Mouse (Mus musculus): Measurements from ENCODE around the gene Gm44511. TPM values are rescaled to one million over a fixed set of nuclear protein-coding genes. Genes with fewer than 3 reads are reported as not detected.
A peak's percentile ranks its signal among the peaks of the same experiment; 100 is the strongest.
"Not testable (repeated sequence)": the region's sequence is repeated elsewhere in the genome, so short reads cannot be mapped to it uniquely, and the experiment has no call there.

The Gm44511 gene
- polyA plus RNA-seq, 1 experiment from 2014 or later, result not detected

DNA sequence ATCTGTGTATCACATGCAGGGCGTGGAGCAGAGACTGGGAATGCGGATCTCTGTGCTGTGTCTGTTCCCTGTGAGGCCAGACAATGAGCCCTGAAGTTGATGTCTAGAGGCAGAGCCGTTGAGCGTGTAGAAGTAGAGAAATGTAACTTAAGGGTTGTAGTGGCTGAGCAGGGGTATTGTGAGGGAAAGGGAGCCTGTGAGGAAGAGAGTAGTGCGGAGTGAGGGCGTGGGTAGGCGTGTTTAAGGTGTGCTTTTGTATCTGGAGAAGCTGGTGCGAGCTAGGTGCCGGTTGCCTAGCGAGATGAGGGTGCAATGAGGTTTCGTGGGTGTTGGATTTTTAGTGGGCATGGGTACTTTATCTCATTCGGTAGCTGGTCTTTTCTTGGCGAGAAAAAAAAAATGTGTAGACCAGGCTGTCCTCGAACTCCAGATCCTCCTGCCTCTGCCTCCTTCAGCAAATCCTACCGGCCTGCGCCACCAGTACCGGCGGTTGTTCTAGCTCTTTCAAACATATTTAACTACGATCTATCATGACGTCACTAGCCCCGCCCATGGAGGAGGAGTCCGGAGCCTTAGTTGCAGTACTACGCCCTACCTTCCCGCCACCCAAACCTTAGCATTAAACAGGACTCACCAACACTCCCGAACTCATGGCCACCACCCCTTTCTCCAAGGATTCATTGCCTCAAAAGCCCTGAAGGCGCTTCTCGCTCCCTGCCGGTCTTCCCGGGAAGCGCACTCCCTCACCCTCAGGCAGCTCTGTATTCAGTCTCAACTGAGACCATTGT lies 62.2 kb downstream of the Gm44511 start:
- Histone ChIP-seq H3K9ac (peak overlapping the region; percentile 51), H3K36me3 (no peaks in the 10 kb centered on the region)
- ATAC-seq (ENCODE audit: borderline replicate concordance, extremely low read depth, low FRiP score, low TSS enrichment), result peak; percentile 94

DNA sequence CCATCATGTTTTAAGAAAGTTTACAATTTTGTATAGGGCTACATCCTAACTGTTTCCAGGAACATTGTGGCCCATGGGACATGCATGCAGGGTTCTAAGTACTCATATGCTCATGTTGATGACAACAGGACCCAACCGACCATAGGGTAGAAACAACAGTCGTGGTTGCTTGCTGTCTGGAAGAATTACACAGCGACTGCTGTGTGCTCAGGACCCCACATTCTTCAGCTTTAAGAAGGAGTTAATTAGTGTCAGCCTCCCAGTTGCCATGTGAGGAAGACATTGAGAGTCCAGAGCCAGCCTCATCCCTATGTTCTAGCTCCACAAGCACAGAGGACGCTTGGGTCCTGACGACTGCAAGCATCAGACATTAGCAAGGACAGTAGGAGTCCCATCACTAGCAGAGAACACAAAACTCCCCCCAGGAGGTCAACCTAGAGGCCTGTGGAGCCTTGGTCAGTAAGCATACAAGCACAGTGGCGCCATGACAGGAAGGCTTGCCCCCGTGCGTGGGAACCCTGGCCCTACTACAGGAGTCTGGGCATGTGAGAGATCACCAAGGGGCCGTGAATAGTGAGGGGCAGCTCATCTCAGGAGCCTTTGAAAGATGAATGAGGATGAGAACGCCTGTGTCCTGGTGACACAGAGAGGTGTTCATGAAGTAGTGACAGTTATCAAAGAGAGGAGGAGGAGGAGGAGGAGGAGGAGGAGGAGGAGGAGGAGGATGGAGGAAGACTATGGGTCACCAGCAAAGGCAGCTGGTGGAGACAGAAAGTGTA lies 63.0 kb downstream of the Gm44511 start:
- Histone ChIP-seq H3K4me2 (peak overlapping the region; percentile 63), H3K4me3 (peak overlapping the region; percentile 52)
- not testable (repeated sequence) for H3K9me3 ChIP-seq; H3K27me3 ChIP-seq; H3K9ac ChIP-seq; H3K36me3 ChIP-seq; H3K4me1 ChIP-seq; ATAC-seq (ENCODE audit: borderline replicate concordance, extremely low read depth, low FRiP score, low TSS enrichment); H3K27ac ChIP-seq
- 64% methylated on average over 10 of the region's 10 CpGs for WGBS

More for the DNA sequence above, 62.2 kb downstream of the Gm44511 start:
- Histone ChIP-seq H3K4me3 (peak overlapping the region; percentile 52), H3K27ac (peak overlapping the region; percentile 77), H3K4me2 (peak overlapping the region; percentile 63), H3K9me3 (no peaks in the 10 kb centered on the region), H3K4me1 (peaks cover 5% of the 10 kb centered on the region), H3K27me3 (no peaks in the 10 kb centered on the region)
- under 1% methylated on average over 30 of the region's 30 CpGs for WGBS

DNA sequence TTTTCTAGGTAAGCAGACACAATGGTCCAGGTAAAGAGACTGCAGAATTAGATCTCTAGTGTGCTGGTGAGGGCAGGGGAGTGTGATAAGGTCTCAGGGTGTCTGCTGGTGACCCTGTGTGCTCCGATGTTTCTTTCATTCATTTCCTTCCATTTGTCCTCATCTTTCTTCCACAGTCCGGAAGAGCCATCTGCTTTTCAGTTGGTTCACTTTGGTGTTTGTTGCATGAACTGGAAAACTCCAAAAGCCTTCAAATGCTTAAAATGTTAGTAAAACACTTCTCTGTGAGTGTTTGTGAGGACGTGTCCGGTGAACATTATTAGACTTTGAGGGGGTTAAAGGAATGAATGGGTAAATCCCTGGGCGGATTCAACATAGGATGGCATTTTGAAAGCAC lies 65.0 kb downstream of the Gm44511 start:
- no peaks in the 10 kb centered on the region for H3K36me3 ChIP-seq
- H3K4me1 ChIP-seq, result peaks cover 5% of the 10 kb centered on the region
- no peak for ATAC-seq (ENCODE audit: borderline replicate concordance, extremely low read depth, low FRiP score, low TSS enrichment)
- no peaks in the 10 kb centered on the region for H3K27me3 ChIP-seq
- no peak overlapping the region for H3K9ac ChIP-seq
- peak overlapping the region; percentile 73 for H3K4me3 ChIP-seq
- H3K4me2 ChIP-seq, result peak overlapping the region; percentile 54
- H3K9me3 ChIP-seq, result no peaks in the 10 kb centered on the region
- 36% methylated on average over 5 of the region's 5 CpGs for WGBS
- H3K27ac ChIP-seq, result peak overlapping the region; percentile 57; the same call in 1 of the 2 replicates

DNA sequence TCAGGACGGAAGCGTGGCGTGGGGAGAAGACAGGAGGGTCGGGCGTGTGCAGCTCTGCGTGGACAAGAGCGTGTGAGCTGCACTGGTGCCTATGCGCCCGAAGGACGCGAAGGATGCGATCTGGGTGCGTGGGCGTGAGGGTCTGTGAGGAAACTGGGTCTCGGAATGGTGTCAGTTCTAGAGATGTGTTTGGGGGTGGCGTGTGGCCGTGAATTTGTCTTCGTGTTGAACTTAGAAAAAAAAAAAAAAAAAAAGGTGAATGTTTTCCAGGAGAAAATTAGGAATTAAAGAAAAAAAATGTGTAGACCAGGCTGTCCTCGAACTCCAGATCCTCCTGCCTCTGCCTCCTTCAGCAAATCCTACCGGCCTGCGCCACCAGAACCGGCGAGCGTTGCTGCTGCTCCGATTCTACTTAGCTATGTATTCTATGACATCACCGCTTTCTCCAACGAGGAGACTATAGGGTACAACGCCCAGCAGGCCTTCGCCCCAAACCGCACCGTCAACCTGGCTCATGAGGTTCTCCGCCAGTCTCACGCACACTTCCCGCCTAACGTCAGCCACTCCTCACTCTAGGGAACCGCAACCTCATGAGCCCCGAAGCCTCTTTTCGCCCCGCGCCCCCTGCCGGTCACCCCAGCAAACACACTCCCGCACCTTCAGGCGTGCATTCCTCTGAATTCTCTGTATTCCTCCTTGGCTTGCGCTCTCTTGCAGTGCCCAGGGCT lies 65.5 kb downstream of the Gm44511 start:
- Histone ChIP-seq H3K4me2 (peak overlapping the region; percentile 54), H3K9ac (peak overlapping the region; percentile 70), H3K4me3 (peak overlapping the region; percentile 73), H3K27ac (peak overlapping the region; percentile 84)
- ATAC-seq (ENCODE audit: borderline replicate concordance, extremely low read depth, low FRiP score, low TSS enrichment), result peak; percentile 68
- H3K4me1 ChIP-seq, H3K27me3 ChIP-seq, H3K9me3 ChIP-seq, H3K36me3 ChIP-seq: not testable (repeated sequence)
- under 1% methylated on average over 44 of the region's 44 CpGs for WGBS

DNA sequence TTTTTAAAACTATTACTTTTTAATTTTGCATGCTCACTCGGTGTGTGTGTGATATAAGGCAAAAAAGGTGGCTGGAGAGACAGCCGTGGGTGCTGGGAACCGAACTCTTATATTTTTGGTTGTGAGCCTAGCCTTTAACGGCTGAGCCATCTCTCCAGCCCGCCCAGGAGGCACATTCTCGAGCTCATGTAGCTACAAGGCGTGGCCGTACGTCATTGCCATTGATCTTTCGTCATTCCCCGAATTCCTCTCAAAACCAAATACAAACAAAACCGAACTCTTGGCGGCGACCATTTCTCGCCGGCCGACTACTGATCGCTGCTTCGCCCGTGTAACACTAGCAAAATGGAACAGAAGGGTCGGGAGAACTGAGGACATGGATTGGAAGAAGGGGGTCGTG lies 66.1 kb downstream of the Gm44511 start:
- peak overlapping the region; percentile 84 for H3K27ac ChIP-seq
- 0% methylated on average over 22 of the region's 22 CpGs for WGBS
- H3K4me3 ChIP-seq, result peak overlapping the region; percentile 73
- H3K4me2 ChIP-seq, result peak overlapping the region; percentile 42
- not testable (repeated sequence) for H3K36me3 ChIP-seq, H3K4me1 ChIP-seq, H3K9me3 ChIP-seq, H3K27me3 ChIP-seq
- ATAC-seq (ENCODE audit: borderline replicate concordance, extremely low read depth, low FRiP score, low TSS enrichment), result peak; percentile 44
- peak overlapping the region; percentile 70 for H3K9ac ChIP-seq

DNA sequence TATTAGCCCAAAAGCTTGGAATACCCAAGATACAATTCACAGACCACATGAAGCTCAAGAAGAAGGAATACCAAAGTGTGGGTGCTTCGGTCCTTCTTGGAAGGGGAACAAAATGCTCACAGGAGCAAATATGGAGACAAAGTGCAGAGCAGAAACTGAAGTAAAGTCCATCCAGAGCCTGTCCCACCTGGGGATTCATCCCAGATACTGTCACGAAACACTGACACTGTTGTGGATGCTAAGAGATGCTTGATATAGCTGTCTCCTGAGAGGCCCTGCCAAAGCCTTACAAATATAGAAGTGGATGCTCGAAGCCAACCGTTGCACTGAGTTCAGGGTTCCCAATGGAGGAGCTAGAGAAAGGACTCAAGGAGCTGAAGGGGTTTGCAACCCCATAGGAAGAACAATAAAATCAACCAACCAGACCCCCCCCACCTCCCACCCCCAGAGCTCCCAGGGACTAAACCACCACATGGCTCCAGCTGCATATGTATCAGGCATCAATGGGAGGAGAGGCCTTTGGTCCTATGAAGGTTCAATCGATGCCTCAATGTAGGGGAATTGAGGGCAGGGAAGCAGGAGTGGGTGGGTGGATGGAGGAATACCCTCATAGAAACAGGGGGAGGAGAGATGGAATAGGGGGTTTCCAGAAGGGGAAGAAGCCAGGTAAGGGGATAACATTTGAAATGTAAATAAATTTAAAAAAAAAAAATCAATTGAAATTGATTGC lies 66.7 kb downstream of the Gm44511 start:
- peak overlapping the region; percentile 73 for H3K4me3 ChIP-seq
- H3K4me1 ChIP-seq, result peaks cover 10% of the 10 kb centered on the region
- no peaks in the 10 kb centered on the region for H3K36me3 ChIP-seq
- H3K27me3 ChIP-seq, result no peaks in the 10 kb centered on the region
- H3K27ac ChIP-seq, result no peak overlapping the region
- no peak overlapping the region for H3K9ac ChIP-seq
- peak overlapping the region; percentile 42; the same call in 1 of the 2 replicates for H3K4me2 ChIP-seq
- 82% methylated on average over 5 of the region's 5 CpGs for WGBS
- no peaks in the 10 kb centered on the region for H3K9me3 ChIP-seq
- ATAC-seq (ENCODE audit: borderline replicate concordance, extremely low read depth, low FRiP score, low TSS enrichment), result no peak

DNA sequence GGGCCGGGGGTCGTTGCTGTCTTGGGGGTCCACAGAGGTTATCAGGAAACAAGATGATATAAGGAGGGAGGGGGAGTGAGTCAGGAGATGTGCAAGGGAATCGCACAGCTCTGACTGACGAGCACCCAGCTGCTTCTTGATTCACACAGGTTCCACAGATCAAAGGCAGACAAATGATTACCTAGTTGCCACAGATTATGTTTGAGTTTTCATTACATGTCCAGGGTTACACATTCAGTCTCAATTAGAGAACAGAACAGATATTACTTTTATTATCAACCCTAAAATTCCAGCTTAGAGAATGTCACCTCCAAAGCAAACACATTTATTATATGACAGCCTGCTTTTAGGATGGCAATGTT lies 70.7 kb downstream of the Gm44511 start:
- H3K4me1 ChIP-seq; H3K36me3 ChIP-seq; H3K9me3 ChIP-seq; H3K9ac ChIP-seq; H3K4me2 ChIP-seq; H3K27me3 ChIP-seq; ATAC-seq (ENCODE audit: borderline replicate concordance, extremely low read depth, low FRiP score, low TSS enrichment); H3K27ac ChIP-seq; H3K4me3 ChIP-seq: not testable (repeated sequence)
- WGBS, result 24% methylated on average over 4 of the region's 4 CpGs

DNA sequence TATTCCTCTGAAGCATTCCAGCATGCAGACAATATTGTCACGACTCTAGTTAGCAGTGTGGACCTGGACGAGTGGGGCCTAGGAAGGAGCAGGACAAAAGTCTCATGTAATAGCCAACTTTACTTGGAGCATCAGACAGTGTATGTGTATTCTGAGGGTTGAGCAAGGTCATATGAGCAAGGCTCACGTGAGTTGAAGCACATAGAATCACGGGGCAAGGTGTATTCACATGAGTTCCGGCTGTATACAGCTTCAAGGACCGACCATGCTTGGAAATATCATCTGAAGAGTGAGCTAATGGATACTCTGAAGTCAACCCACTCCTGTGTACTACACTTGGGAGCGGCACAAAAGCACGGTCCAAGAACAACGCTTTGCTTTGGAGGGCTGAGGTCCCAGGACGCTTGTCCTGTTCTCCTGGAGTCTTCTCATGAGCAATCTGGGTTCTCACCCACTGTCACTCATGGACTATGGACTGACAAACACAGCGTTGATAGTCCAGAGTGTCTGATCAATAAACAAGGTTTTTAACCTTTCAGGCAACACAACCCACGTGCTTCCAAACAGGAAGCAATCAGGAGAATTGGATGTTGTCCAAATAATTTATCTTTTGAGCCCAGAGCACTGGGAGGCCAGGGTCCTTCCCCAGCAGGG lies 71.2 kb downstream of the Gm44511 start:
- not testable (repeated sequence) for H3K36me3 ChIP-seq, H3K4me3 ChIP-seq, H3K27me3 ChIP-seq, H3K27ac ChIP-seq, H3K9me3 ChIP-seq, H3K4me1 ChIP-seq, H3K9ac ChIP-seq
- 0 out of 2 replicates have a peak, but pooled peaks have one; percentile 9 for ATAC-seq (ENCODE audit: borderline replicate concordance, extremely low read depth, low FRiP score, low TSS enrichment)
- H3K4me2 ChIP-seq, result peak overlapping the region; percentile 38
- WGBS, result 62% methylated on average over 12 of the region's 12 CpGs

DNA sequence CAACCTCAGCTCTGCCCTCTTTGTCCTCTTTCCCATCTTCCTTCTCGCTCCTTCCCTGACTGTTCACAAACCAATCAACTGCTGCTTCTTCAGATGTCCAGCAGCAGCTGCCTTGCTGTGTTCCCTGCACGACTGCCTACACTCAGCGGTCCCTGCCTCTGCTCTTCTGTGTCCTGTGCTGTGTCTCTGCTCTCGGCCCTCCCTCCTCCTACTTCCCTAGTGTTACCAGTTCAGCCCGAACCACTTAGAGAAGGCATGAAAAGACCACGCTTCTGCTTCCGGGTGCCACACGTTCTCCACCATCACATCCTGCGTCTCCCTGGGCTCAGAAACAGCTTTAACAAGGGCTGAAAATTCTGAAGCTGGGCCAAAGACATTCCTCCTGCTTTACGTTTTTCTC lies 71.8 kb downstream of the Gm44511 start:
- Histone ChIP-seq H3K4me2 (peak overlapping the region; percentile 38), H3K27ac (peak overlapping the region; percentile 3; the same call in 1 of the 2 replicates)
- not testable (repeated sequence) for H3K9me3 ChIP-seq, H3K27me3 ChIP-seq, H3K9ac ChIP-seq, H3K36me3 ChIP-seq, H3K4me3 ChIP-seq, H3K4me1 ChIP-seq
- peak; percentile 88; the same call in 1 of the 2 replicates for ATAC-seq (ENCODE audit: borderline replicate concordance, extremely low read depth, low FRiP score, low TSS enrichment)
- WGBS, result 29% methylated on average over 10 of the region's 10 CpGs

DNA sequence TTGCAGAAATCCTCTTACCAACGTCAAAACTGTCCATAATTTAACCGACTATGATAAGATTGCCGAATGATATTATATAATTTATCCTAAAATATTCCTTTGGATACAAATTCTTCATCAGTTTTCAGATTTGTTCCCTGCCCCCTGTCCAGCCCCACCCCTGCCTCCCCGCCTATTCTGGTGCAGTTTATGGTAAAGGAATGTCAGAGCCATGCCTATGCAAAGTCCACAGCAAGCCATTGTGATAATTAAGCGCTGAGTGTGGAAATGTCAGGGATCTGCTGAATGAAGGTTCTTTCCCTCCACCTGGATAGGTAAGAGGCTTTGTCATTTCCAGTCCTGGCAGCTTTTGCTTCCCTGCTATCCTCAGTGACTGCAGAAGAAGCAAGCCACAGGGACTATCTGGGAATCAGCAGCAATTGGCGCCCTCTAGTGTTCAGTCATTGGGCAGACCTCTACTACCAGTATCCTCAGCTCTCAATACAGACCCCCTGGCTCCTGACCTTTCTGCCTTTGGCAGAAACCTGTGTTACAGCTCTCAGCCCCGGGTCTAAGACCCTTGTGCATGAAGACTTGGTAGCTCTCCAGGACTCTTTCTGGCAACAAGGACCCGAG lies 72.4 kb downstream of the Gm44511 start:
- not testable (repeated sequence) for H3K9me3 ChIP-seq, H3K27me3 ChIP-seq, H3K4me1 ChIP-seq, H3K36me3 ChIP-seq, H3K4me3 ChIP-seq, H3K27ac ChIP-seq, H3K9ac ChIP-seq
- peak; percentile 91 for ATAC-seq (ENCODE audit: borderline replicate concordance, extremely low read depth, low FRiP score, low TSS enrichment)
- H3K4me2 ChIP-seq, result peak overlapping the region; percentile 38
- 35% methylated on average over 8 of the region's 8 CpGs for WGBS

DNA sequence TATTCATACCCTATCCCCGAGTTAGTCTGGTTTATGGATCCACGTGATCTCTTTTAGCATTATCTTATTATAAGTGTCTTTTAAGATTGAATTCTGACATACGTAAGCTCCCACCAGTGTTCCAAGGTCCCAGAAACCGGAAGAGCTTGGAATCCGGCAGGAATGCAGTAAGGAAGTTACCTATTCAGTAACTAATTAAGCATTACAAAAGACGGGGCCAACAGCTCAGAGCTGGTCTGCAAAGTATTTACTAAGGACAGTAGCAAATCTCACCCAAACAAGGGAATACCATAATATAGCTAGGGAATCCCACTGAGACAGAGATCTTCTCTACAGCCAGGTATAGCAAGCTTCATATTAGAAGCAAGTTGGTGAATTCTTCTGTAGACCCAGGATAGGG lies 79.1 kb downstream of the Gm44511 start:
- not testable (repeated sequence) for H3K27ac ChIP-seq; H3K4me1 ChIP-seq; H3K36me3 ChIP-seq; H3K9me3 ChIP-seq; H3K4me2 ChIP-seq; H3K27me3 ChIP-seq; H3K4me3 ChIP-seq; H3K9ac ChIP-seq; ATAC-seq (ENCODE audit: borderline replicate concordance, extremely low read depth, low FRiP score, low TSS enrichment)
- 71% methylated on average over 6 of the region's 6 CpGs for WGBS
